Mouse (Mus musculus) hindbrain, embryonic 16.5 days (tissue): ENCODE data around the gene Vasp. TPM values are rescaled to one million over a fixed set of nuclear protein-coding genes. Genes with fewer than 3 reads are reported as not detected.

Source experiments
- ATAC-seq: fragments of 200-750 bp; cut with Nextera tagmentation; 2 replicates; pipeline ENCODE4 v1.8.0; 2017; ENCODE audit warnings: moderate TSS enrichment, moderate library complexity
- H3K27ac ChIP-seq: fragments of 300-500 bp; sonication (generic); 2 replicates; pipeline ENCODE4 v1.5.1; 2014; ENCODE audit warnings: low read depth, mild to moderate bottlenecking, control low read depth, low read length, moderate library complexity
- H3K27me3 ChIP-seq: fragments of 300-500 bp; sonication (generic); replicated peaks from 2 replicates; pipeline ENCODE4 v1.6.1; 2014; ENCODE audit warnings: low read length; ENCODE audit not compliant: control insufficient read depth, insufficient read depth
- H3K36me3 ChIP-seq: fragments of 300-500 bp; sonication (generic); 2 replicates; pipeline ENCODE4 v1.6.1; 2014; ENCODE audit warnings: mild to moderate bottlenecking, low read length, moderate library complexity, mixed read lengths; ENCODE audit not compliant: control insufficient read depth, insufficient read depth
- H3K4me1 ChIP-seq: fragments of 300-500 bp; sonication (generic); 2 replicates; pipeline ENCODE4 v1.6.1; 2014; ENCODE audit warnings: low read depth, low read length; ENCODE audit not compliant: control insufficient read depth, insufficient read depth
- H3K4me2 ChIP-seq: fragments of 300-500 bp; sonication (generic); 2 replicates; pipeline ENCODE4 v1.6.1; 2014; ENCODE audit warnings: mild to moderate bottlenecking, low read length, control low read depth, moderate library complexity
- H3K4me3 ChIP-seq: fragments of 300-500 bp; sonication (generic); 2 replicates; pipeline ENCODE4 v1.5.1; 2014; ENCODE audit warnings: mild to moderate bottlenecking, low read length, control low read depth, moderate library complexity
- H3K9ac ChIP-seq: fragments of 300-500 bp; sonication (generic); 2 replicates; pipeline ENCODE4 v1.6.1; 2014; ENCODE audit warnings: low read depth, mild to moderate bottlenecking, control low read depth, low read length, moderate library complexity
- H3K9me3 ChIP-seq: fragments of 300-500 bp; sonication (generic); 2 replicates; pipeline ENCODE4 v1.6.1; 2014; ENCODE audit warnings: mild to moderate bottlenecking, low read length, moderate library complexity; ENCODE audit not compliant: control insufficient read depth
- WGBS: fragments of 180-500 bp; shearing (Covaris S2); extraction: QIAGEN DNeasy Blood & Tissue Kit; methylation state at CpG from one replicate; pipeline ENCODE4 v1.1.7; 2014; 5-methylcytosine and 5-hydroxymethylcytosine counted together
- polyA plus RNA-seq: library from polyadenylated mRNA; unstranded; fragments of >200 nt; fragmentation: Nextera tagmentation; extraction: Ambion mirVana; gene quantifications from 2 replicates; pipeline ENCODE4 v1.2.1, GENCODE M21; 2015

The Vasp gene
- polyA plus RNA-seq, 1 experiment from 2014 or later = 39.9 TPM

- Histone ChIP-seq H3K4me1 (peaks cover 16% of the 10 kb centered on the region), H3K27me3 (peaks cover 34% of the 10 kb centered on the region), H3K36me3 (no peaks in the 10 kb centered on the region), H3K4me2 (peak within 1 kb of the TSS; percentile 62), H3K9me3 (no peaks in the 10 kb centered on the region), H3K4me3 (peak within 1 kb of the TSS; percentile 42), H3K27ac (no peak within 1 kb of the TSS), H3K9ac (peak within 1 kb of the TSS; percentile 57)
- ATAC-seq = no peak
- WGBS = 0% methylated on average over 45 of the region's 46 CpGs
Observed at GRCm38 (mm10) chr7:19279581-19280114, 8.0 kb upstream of the Vasp start, which contains the start of gene Ppm1n. Gene Ppm1n, minus strand, starts transcription at chr7:19280064.

DNA sequence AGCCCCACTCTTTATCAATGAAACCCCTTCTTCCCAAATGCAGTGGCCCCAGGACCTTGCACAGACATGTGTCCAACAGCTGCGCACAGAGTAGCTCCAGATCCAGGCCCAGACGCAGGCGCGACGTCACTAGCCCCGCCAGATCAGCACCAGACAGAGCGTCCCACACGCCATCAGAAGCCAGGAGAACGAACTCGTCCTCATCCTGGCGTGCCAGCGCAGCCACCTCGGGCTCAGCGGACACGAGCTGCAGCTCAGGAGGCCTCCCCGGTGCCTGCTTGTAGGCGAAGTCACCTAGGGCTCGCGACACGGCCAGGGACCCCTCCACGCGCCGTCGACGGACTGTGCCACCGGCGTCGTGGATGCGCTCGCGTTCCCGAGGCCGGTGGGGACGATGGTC, 7.4 kb upstream of the Vasp start:
- H3K27me3 ChIP-seq = peaks cover 34% of the 10 kb centered on the region
- H3K9ac ChIP-seq = no peak overlapping the region; the same call in 1 of the 2 replicates

GRCm38 (mm10) chr7:19276253-19276652, 4.6 kb upstream of the Vasp start:
- Histone ChIP-seq H3K9me3 (no peaks in the 10 kb centered on the region), H3K4me3 (no peak overlapping the region), H3K27ac (no peak overlapping the region), H3K4me1 (peaks cover 6% of the 10 kb centered on the region; the same call in 1 of the 2 replicates), H3K9ac (no peak overlapping the region), H3K36me3 (no peaks in the 10 kb centered on the region), H3K4me2 (no peak overlapping the region), H3K27me3 (peaks cover 34% of the 10 kb centered on the region)
- ATAC-seq = no peak
- 48% methylated on average over 4 of the region's 4 CpGs for WGBS

More for the DNA sequence above, 7.4 kb upstream of the Vasp start:
- H3K4me3 ChIP-seq = peak overlapping the region; percentile 42
- ATAC-seq = no peak
- WGBS = 4% methylated on average over 27 of the region's 34 CpGs
- no peak overlapping the region for H3K27ac ChIP-seq
- H3K4me1 ChIP-seq = peaks cover 10% of the 10 kb centered on the region
- H3K4me2 ChIP-seq = peak overlapping the region; percentile 62
- no peaks in the 10 kb centered on the region for H3K9me3 ChIP-seq
- H3K36me3 ChIP-seq = no peaks in the 10 kb centered on the region

- peak overlapping the region; percentile 86 for H3K9ac ChIP-seq
- H3K27ac ChIP-seq = peak overlapping the region; percentile 89
- H3K4me1 ChIP-seq = peaks cover 20% of the 10 kb centered on the region
- under 1% methylated on average over 34 of the region's 36 CpGs for WGBS
- H3K9me3 ChIP-seq = no peaks in the 10 kb centered on the region
- peak overlapping the region; percentile 98 for H3K4me2 ChIP-seq
- no peaks in the 10 kb centered on the region for H3K27me3 ChIP-seq
- H3K36me3 ChIP-seq = no peaks in the 10 kb centered on the region
- ATAC-seq = peak; percentile 67
- H3K4me3 ChIP-seq = peak overlapping the region; percentile 84
Observed at GRCm38 (mm10) chr7:19272173-19272764, 652 bp upstream of the Vasp start.

DNA sequence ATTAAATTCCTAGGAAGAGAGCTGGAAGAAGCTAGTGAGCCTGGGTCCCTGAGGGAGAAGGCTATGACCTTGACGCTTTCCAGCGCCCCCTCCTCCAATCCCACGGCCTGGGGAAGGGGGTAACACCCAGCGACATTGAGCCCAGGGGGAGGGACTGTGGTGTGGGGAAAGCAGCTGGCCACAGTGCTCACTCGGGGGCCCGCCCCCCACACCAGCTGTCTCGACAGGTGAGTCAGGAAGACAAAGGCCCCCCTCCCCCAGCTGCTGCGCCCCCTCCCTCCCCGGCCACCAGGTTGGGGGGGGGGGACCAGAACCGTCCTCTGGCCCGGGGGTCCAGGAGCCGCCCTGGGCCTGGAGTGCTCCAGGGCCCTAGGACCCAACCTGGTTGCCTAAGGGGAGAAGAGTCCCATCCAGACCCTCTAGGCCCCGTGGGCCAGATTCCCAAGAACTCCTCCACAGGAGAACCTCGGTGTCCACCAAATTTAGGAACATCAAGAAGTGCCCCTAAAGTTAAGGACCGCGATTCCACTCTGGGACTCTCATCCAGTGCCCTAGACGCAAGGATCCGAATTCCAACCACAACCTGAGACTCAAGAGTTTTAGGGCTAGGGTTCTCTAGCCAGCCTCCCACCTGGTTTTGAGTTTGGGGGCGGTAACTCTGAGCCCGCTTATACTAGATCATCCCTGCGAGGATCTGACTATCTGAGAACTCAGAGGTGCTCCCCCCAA, 944 bp downstream of the Vasp start:
- WGBS = 2% methylated on average over 15 of the region's 21 CpGs
- H3K9ac ChIP-seq = peak overlapping the region; percentile 86
- peaks cover 20% of the 10 kb centered on the region for H3K4me1 ChIP-seq
- H3K27me3 ChIP-seq = no peaks in the 10 kb centered on the region
- H3K9me3 ChIP-seq = no peaks in the 10 kb centered on the region
- ATAC-seq = 0 out of 2 replicates have a peak, but pooled peaks have one; percentile 0
- peak overlapping the region; percentile 89 for H3K27ac ChIP-seq
- peak overlapping the region; percentile 84 for H3K4me3 ChIP-seq
- no peaks in the 10 kb centered on the region for H3K36me3 ChIP-seq
- peak overlapping the region; percentile 98 for H3K4me2 ChIP-seq

- Histone ChIP-seq H3K27ac (peak overlapping the region; percentile 67), H3K36me3 (no peaks in the 10 kb centered on the region), H3K4me1 (peaks cover 20% of the 10 kb centered on the region), H3K4me2 (peak overlapping the region; percentile 98), H3K27me3 (no peaks in the 10 kb centered on the region), H3K4me3 (peak overlapping the region; percentile 84), H3K9ac (peak overlapping the region; percentile 86), H3K9me3 (no peaks in the 10 kb centered on the region)
- ATAC-seq = peak; percentile 31; the same call in 1 of the 2 replicates
- whole genome bisulfite sequencing = under 1% methylated on average over 16 of the region's 19 CpGs
Observed at GRCm38 (mm10) chr7:19269721-19270441, 1.7 kb downstream of the Vasp start.

DNA sequence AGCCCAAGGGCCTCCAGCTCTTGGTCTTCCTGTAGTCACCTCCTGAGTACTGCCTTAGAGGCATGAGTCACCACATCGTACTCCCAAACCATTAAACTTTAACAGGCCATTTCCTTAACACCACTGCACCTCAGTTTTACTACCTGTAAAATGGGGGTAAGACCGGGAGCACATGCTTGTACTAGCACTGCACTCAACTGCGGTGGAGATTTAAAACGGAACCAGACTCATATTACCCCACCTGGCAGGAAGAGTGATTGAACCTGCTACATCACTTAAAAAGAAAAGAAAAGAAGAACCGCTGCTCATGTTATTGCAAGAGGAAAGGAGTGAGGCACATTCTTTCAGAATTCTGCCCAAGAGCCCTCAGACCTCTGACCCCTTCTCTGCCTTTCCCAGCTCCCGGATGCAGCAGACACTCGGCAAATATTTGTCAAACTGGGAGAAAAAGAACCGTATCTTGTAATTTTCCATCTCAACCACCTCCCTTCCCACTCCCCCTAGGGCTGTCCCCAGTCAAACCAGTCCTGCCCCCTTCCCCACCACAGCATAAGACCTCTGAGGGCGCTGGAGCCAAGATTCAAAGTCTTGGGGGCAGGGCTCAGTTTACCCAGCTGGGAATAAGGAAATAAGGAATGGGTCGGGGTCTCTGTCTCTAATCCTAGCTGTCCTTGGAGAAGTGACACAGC, 2.5 kb downstream of the Vasp start:
- Histone ChIP-seq H3K27me3 (no peaks in the 10 kb centered on the region), H3K27ac (peak overlapping the region; percentile 67), H3K9me3 (no peaks in the 10 kb centered on the region), H3K9ac (peak overlapping the region; percentile 86), H3K4me1 (peaks cover 20% of the 10 kb centered on the region), H3K36me3 (peaks cover 7% of the 10 kb centered on the region; the same call in 1 of the 2 replicates), H3K4me3 (peak overlapping the region; percentile 84), H3K4me2 (peak overlapping the region; percentile 98)
- 56% methylated on average over 10 of the region's 10 CpGs for WGBS
- no peak for ATAC-seq

DNA sequence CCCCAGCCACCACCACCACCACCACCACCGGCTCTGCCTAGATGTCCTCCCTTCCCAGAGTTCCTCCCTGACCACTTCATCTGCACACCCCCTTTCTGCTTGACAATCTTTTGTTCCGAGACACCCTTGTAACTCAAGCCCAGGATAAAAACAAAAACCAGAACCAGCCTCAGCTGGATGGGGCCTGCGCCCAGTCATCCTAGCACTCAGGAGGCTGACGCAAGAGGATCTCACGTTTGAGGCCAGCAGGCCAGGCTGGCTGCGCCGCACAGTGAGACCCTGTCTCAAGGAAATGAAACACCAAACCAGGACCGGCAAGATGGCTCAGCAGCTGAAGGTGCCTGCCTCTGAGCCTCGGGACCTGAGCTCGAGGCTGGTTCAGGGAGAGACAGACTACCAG, 4.6 kb downstream of the Vasp start:
- no peak overlapping the region for H3K9ac ChIP-seq
- H3K4me1 ChIP-seq = peaks cover 20% of the 10 kb centered on the region
- no peaks in the 10 kb centered on the region for H3K27me3 ChIP-seq
- H3K36me3 ChIP-seq = peaks cover 12% of the 10 kb centered on the region; the same call in 1 of the 2 replicates
- H3K9me3 ChIP-seq = no peaks in the 10 kb centered on the region
- no peak for ATAC-seq
- no peak overlapping the region for H3K4me3 ChIP-seq
- 76% methylated on average over 10 of the region's 10 CpGs for WGBS
- no peak overlapping the region for H3K4me2 ChIP-seq
- H3K27ac ChIP-seq = no peak overlapping the region
